Mouse (Mus musculus) E14TG2a.4 (cell line): ENCODE data around the gene Pde5a.

Experiments used
- CTCF ChIP-seq: conservative IDR thresholded peaks from 2 replicates; pipeline ENCODE4 v1.5.1; 2014; ENCODE audit warnings: low read length
- NANOG ChIP-seq: IDR thresholded peaks from 2 replicates; pipeline ENCODE4 v1.6.1; 2014; ENCODE audit warnings: borderline replicate concordance, low read length, mixed read lengths
- POU5F1 ChIP-seq: IDR thresholded peaks from 2 replicates; pipeline ENCODE4 v1.6.1; 2014; ENCODE audit warnings: low read length, borderline replicate concordance

- TF ChIP-seq CTCF (no peak), NANOG (no peak), POU5F1 (no peak)
These were observed 24.5 kb upstream of the Pde5a start for GRCm38 (mm10) chr3:122704209-122704608.
